Mouse (Mus musculus): ENCODE results near the gene Ccdc58.

- TF ChIP-seq CTCF (IDR thresholded peaks at IDR 0.05; ENCODE audit: control insufficient read depth, insufficient read depth, low read length) = no peak
- TF ChIP-seq POLR2A (IDR thresholded peaks at IDR 0.05; ENCODE audit: borderline replicate concordance, control insufficient read depth, low read depth, low read length) = no peak
Observed at GRCm38 (mm10) chr16:36064904-36065303, 6.6 kb upstream of the Ccdc58 start.

All from bone marrow, adult 2 months (tissue).